Mouse (Mus musculus): ENCODE results near the gene Pde8b. TPM values are rescaled to one million over a fixed set of nuclear protein-coding genes. Genes with fewer than 3 reads are reported as not detected.

Gene Pde8b
- polyA plus RNA-seq, 1 experiment = 24.2 TPM

DNA sequence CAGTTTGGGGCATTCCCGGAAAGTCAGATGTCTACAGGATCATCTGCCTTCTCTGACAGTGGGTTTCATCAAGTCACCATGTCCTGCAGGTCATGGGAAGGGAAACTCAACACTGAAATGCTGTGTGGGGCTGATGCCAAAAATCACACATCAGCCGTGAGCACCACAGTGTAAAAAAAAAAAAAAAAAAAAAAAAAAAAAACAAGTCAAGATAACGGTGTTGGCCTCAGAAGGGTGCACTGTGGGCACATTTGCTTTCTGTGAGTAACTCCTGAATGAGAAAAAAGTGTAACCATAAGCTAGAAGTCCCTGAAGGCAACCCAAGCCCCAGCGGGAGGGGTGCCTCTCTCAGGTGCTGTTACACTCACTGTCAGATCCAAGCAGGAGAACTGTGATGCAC, 199.7 kb downstream of the Pde8b start:
- H3K4me3 ChIP-seq (replicated peaks; ENCODE audit: insufficient read depth, low read depth, low read length) = no peak overlapping the region
- 77% methylated on average over 4 of the region's 4 CpGs for WGBS
- no peaks in the 10 kb centered on the region for H3K4me1 ChIP-seq (ENCODE audit: control insufficient read depth, insufficient read depth, low read length)
- no peak overlapping the region for H3K27ac ChIP-seq (ENCODE audit: insufficient read depth, low read length)
- DNase-seq = no peak
- TF ChIP-seq CTCF (IDR thresholded peaks at IDR 0.05; ENCODE audit: borderline replicate concordance, insufficient read depth, low read depth, low read length) = no peak
- TF ChIP-seq POLR2A (IDR thresholded peaks at IDR 0.05; ENCODE audit: borderline replicate concordance, insufficient read depth, low read length) = no peak
- no peaks in the 10 kb centered on the region for H3K27me3 ChIP-seq (ENCODE audit: control insufficient read depth, insufficient read depth, low read length)

DNA sequence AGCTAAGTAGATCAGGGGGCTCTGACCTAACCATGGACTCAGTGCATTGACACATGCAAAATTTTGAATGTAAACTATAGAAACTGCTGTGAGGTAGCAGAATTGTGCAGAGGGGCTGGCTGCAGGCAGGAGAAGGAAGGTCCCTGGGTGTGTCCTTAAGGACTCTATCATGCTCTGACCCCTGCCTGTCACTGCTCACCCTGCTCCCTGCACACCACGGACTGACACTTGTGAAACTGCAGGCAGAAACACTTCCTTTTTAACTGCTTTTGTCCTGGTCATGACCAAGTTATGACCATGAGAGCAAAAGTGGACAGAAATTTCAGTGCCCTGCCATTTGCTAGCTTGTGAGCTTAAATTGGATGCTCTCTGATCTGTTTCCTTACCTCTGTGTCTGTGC, 206.0 kb downstream of the Pde8b start:
- TF ChIP-seq CTCF (IDR thresholded peaks at IDR 0.05; ENCODE audit: borderline replicate concordance, insufficient read depth, low read depth, low read length) (no peak), POLR2A (IDR thresholded peaks at IDR 0.05; ENCODE audit: borderline replicate concordance, insufficient read depth, low read length) (no peak)
- H3K4me1 ChIP-seq (ENCODE audit: control insufficient read depth, insufficient read depth, low read length) = peaks cover 3% of the 10 kb centered on the region; the same call in 1 of the 2 replicates
- no peak for DNase-seq
- H3K27ac ChIP-seq (ENCODE audit: insufficient read depth, low read length) = no peak overlapping the region
- no peaks in the 10 kb centered on the region for H3K27me3 ChIP-seq (ENCODE audit: control insufficient read depth, insufficient read depth, low read length)
- WGBS = 57% methylated on average over 1 of the region's 1 CpGs
- no peak overlapping the region for H3K4me3 ChIP-seq (replicated peaks; ENCODE audit: insufficient read depth, low read depth, low read length)

DNA sequence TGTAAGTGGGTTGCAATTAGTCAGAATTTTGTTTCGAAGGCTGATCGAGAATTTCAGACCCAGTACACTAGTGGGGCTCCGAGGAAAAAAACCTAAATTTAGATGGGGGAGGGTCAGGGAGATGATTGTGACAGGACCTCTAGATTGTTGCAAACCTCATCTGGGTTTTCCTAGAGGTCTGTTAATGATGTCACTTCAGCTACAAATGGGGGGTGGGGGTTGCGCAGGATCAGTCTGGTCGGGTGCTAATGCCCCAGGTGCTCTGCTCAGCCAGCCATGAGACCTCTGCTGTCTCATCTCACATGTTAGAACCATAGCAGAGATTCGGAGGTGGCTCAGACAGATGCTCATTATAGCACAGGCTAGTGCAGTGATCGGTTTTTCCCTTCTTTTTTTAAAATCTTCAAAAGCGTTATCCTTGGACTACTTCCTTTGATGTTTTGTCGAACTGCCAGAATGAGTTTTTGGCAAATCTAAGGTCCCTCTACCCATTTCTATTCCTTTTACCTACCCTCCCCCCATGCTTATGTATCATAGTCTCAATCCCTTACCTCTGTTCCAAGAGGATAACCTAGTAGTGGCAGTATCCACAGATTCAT, 209.9 kb downstream of the Pde8b start:
- TF ChIP-seq CTCF (IDR thresholded peaks at IDR 0.05; ENCODE audit: borderline replicate concordance, insufficient read depth, low read depth, low read length) (no peak), POLR2A (IDR thresholded peaks at IDR 0.05; ENCODE audit: borderline replicate concordance, insufficient read depth, low read length) (no peak)
- WGBS = 64% methylated on average over 9 of the region's 9 CpGs
- Histone ChIP-seq H3K4me3 (replicated peaks; ENCODE audit: insufficient read depth, low read depth, low read length) (no peak overlapping the region), H3K4me1 (ENCODE audit: control insufficient read depth, insufficient read depth, low read length) (peaks cover 3% of the 10 kb centered on the region; the same call in 1 of the 2 replicates), H3K27ac (ENCODE audit: insufficient read depth, low read length) (no peak overlapping the region), H3K27me3 (ENCODE audit: control insufficient read depth, insufficient read depth, low read length) (no peaks in the 10 kb centered on the region)
- no peak for DNase-seq

DNA sequence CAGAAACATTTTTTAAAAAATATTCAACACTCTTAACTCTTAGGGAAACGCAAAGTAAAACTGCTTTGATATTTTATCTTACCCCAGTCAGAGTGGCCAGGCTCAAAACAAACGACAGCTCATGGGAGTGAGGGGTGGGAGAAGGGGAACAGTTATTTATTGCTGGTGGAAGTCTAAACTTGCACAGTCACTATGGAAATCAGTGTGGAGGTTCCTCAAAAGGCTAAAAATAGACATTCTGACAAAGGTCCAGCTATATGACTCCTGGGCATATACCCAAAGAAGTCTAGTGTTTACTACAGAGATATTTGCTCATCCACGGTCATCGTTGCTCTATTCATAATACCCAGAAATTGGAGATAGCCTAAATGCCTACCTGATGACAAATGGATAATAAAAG, 211.9 kb downstream of the Pde8b start:
- H3K4me1 ChIP-seq (ENCODE audit: control insufficient read depth, insufficient read depth, low read length) = no peaks in the 10 kb centered on the region; the same call in 1 of the 2 replicates
- 87% methylated on average over 4 of the region's 4 CpGs for WGBS
- no peak for TF ChIP-seq CTCF (IDR thresholded peaks at IDR 0.05; ENCODE audit: borderline replicate concordance, insufficient read depth, low read depth, low read length)
- TF ChIP-seq POLR2A (IDR thresholded peaks at IDR 0.05; ENCODE audit: borderline replicate concordance, insufficient read depth, low read length) = no peak

GRCm38 (mm10) chr13:95034715-95035114, 215.4 kb downstream of the Pde8b start:
- Histone ChIP-seq H3K27me3 (ENCODE audit: control insufficient read depth, insufficient read depth, low read length) (no peaks in the 10 kb centered on the region), H3K4me1 (ENCODE audit: control insufficient read depth, insufficient read depth, low read length) (no peaks in the 10 kb centered on the region; the same call in 1 of the 2 replicates), H3K27ac (ENCODE audit: insufficient read depth, low read length) (no peak overlapping the region), H3K4me3 (replicated peaks; ENCODE audit: insufficient read depth, low read depth, low read length) (no peak overlapping the region)
- peak in 1 of 2 experiments; percentile 46 for DNase-seq
- no peak for TF ChIP-seq CTCF (IDR thresholded peaks at IDR 0.05; ENCODE audit: borderline replicate concordance, insufficient read depth, low read depth, low read length)
- no peak for TF ChIP-seq POLR2A (IDR thresholded peaks at IDR 0.05; ENCODE audit: borderline replicate concordance, insufficient read depth, low read length)
- WGBS = 56% methylated on average over 2 of the region's 2 CpGs

More for the DNA sequence above, 211.9 kb downstream of the Pde8b start:
- DNase-seq = no peak
- Histone ChIP-seq H3K27ac (ENCODE audit: insufficient read depth, low read length) (no peak overlapping the region), H3K27me3 (ENCODE audit: control insufficient read depth, insufficient read depth, low read length) (no peaks in the 10 kb centered on the region), H3K4me3 (replicated peaks; ENCODE audit: insufficient read depth, low read depth, low read length) (no peak overlapping the region)

DNA sequence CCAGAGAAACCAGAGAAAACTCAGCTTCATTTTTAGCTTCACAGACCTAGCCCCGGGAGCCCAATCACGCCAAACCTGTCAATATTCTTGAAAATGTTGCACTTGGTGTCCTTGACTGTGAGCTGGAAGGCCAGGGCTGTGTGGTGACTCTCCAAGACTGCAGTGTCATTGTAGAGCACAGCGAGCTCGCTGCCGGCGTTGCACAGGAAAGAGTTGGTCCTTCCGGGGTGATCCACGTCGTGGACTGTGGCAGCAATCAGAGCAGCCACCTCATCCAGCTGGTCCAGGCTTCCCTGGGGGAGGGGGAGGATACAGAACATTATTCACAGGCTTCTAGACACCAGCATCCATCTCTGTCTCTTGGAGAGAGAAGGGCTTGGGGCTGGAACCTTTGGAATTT, 216.0 kb downstream of the Pde8b start:
- no peaks in the 10 kb centered on the region; the same call in 1 of the 2 replicates for H3K4me1 ChIP-seq (ENCODE audit: control insufficient read depth, insufficient read depth, low read length)
- no peak overlapping the region for H3K27ac ChIP-seq (ENCODE audit: insufficient read depth, low read length)
- DNase-seq = no peak
- no peak overlapping the region for H3K4me3 ChIP-seq (replicated peaks; ENCODE audit: insufficient read depth, low read depth, low read length)
- WGBS = 74% methylated on average over 9 of the region's 9 CpGs
- H3K27me3 ChIP-seq (ENCODE audit: control insufficient read depth, insufficient read depth, low read length) = no peaks in the 10 kb centered on the region
- TF ChIP-seq POLR2A (IDR thresholded peaks at IDR 0.05; ENCODE audit: borderline replicate concordance, insufficient read depth, low read length) (no peak), CTCF (IDR thresholded peaks at IDR 0.05; ENCODE audit: borderline replicate concordance, insufficient read depth, low read depth, low read length) (no peak)

GRCm38 (mm10) chr13:95032973-95033372, 217.2 kb downstream of the Pde8b start:
- Histone ChIP-seq H3K4me3 (replicated peaks; ENCODE audit: insufficient read depth, low read depth, low read length) (no peak overlapping the region), H3K4me1 (ENCODE audit: control insufficient read depth, insufficient read depth, low read length) (no peaks in the 10 kb centered on the region; the same call in 1 of the 2 replicates), H3K27me3 (ENCODE audit: control insufficient read depth, insufficient read depth, low read length) (no peaks in the 10 kb centered on the region), H3K27ac (ENCODE audit: insufficient read depth, low read length) (no peak overlapping the region)
- WGBS = 78% methylated on average over 6 of the region's 6 CpGs
- no peak for TF ChIP-seq POLR2A (IDR thresholded peaks at IDR 0.05; ENCODE audit: borderline replicate concordance, insufficient read depth, low read length)
- no peak for TF ChIP-seq CTCF (IDR thresholded peaks at IDR 0.05; ENCODE audit: borderline replicate concordance, insufficient read depth, low read depth, low read length)
- DNase-seq = no peak

DNA sequence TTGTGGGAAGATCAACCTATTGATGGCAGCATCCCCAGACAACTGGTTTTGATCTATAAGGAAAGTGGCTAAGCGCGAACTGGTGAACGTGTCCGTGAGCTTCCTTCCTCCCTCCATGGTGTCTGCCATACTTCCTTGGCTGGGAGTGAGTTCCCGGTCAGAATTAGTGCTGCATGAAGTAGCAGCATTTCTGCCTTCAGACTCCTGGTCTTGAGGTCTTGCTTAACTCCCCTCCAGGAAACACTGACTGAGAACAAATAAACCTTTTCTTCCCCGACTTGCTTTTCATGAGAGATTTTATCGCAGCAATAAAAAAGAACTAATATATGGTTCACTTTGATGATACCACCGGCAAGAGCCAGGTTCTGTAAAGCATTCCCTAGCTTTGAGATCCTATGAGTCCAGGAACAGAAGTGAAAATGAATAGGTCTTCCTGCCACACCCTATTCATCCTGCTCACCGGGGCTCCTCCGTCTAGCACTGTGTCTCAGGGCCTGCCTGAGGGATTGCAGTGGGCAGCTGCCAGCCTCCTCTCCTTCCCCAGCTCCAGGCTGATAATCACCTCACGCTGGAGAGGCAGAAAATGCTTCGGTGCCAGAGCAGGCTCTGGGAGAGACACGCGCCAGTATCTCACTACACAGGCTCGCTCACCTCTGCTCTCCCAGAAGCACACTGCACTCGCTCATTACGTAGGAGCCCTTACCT, 217.9 kb downstream of the Pde8b start:
- Histone ChIP-seq H3K27me3 (ENCODE audit: control insufficient read depth, insufficient read depth, low read length) (no peaks in the 10 kb centered on the region), H3K4me1 (ENCODE audit: control insufficient read depth, insufficient read depth, low read length) (no peaks in the 10 kb centered on the region; the same call in 1 of the 2 replicates), H3K4me3 (replicated peaks; ENCODE audit: insufficient read depth, low read depth, low read length) (no peak overlapping the region), H3K27ac (ENCODE audit: insufficient read depth, low read length) (no peak overlapping the region)
- no peak for TF ChIP-seq POLR2A (IDR thresholded peaks at IDR 0.05; ENCODE audit: borderline replicate concordance, insufficient read depth, low read length)
- TF ChIP-seq CTCF (IDR thresholded peaks at IDR 0.05; ENCODE audit: borderline replicate concordance, insufficient read depth, low read depth, low read length) = no peak
- WGBS = 40% methylated on average over 17 of the region's 17 CpGs
- DNase-seq = no peak
